Mouse (Mus musculus): ENCODE measurements at regions not wholly inside any gene's neighbourhood (a gene's known extent, or its start where the extent isn't known, plus 50 kb on each side); places are given as distances from the start of the nearest gene placed in this dataset.

- TF ChIP-seq CEBPB (IDR thresholded peaks at IDR 0.05; ENCODE audit: low read depth) (no peak), MAX (IDR thresholded peaks at IDR 0.05) (no peak), MYOD1 (IDR thresholded peaks at IDR 0.05; ENCODE audit: control insufficient read depth, insufficient read length, low read depth) (no peak), USF1 (IDR thresholded peaks at IDR 0.05; ENCODE audit: low read depth) (no peak), FOSL1 (IDR thresholded peaks at IDR 0.05; ENCODE audit: insufficient read depth, low read length, poor library complexity, severe bottlenecking) (no peak), CTCF (IDR thresholded peaks at IDR 0.05; ENCODE audit: control insufficient read depth, insufficient read depth, insufficient read length) (no peak), MYOG (IDR thresholded peaks at IDR 0.05; ENCODE audit: control insufficient read depth, extremely low read depth, insufficient read length) (no peak)
- Histone ChIP-seq H3K79me2 (ENCODE audit: control insufficient read depth, insufficient read depth) (no peaks in the 10 kb centered on the region), H3ac (ENCODE audit: control insufficient read depth, insufficient read length, low read depth) (no peak overlapping the region), H3K79me3 (ENCODE audit: low read depth) (no peaks in the 10 kb centered on the region), H3K36me3 (ENCODE audit: control insufficient read depth, insufficient read depth) (no peaks in the 10 kb centered on the region), H3K27me3 (ENCODE audit: control insufficient read depth, insufficient read depth, insufficient read length) (no peaks in the 10 kb centered on the region), H3K4me3 (ENCODE audit: insufficient read depth, poor library complexity, severe bottlenecking) (no peak overlapping the region)
These were observed 190.7 kb upstream of the Mctp2 start for GRCm38 (mm10) chr7:72496933-72497631.

- no peaks in the 10 kb centered on the region for H3K27me3 ChIP-seq (ENCODE audit: control insufficient read depth, insufficient read depth, insufficient read length)
- no peak for TF ChIP-seq CEBPB (IDR thresholded peaks at IDR 0.05; ENCODE audit: low read depth)
- TF ChIP-seq CTCF (IDR thresholded peaks at IDR 0.05; ENCODE audit: control insufficient read depth, insufficient read depth, insufficient read length), result no peak
- no peak for TF ChIP-seq MAX (IDR thresholded peaks at IDR 0.05)
- H3K79me2 ChIP-seq (ENCODE audit: control insufficient read depth, insufficient read depth), result no peaks in the 10 kb centered on the region
- H3K79me3 ChIP-seq (ENCODE audit: low read depth), result no peaks in the 10 kb centered on the region
- no peak overlapping the region for H3K4me3 ChIP-seq (ENCODE audit: insufficient read depth, poor library complexity, severe bottlenecking)
- H3K36me3 ChIP-seq (ENCODE audit: control insufficient read depth, insufficient read depth), result no peaks in the 10 kb centered on the region
- H3ac ChIP-seq (ENCODE audit: control insufficient read depth, insufficient read length, low read depth), result no peak overlapping the region
These were observed 192.3 kb upstream of the Mctp2 start for GRCm38 (mm10) chr7:72498562-72499230.

GRCm38 (mm10) chr7:72499788-72500187 lies 193.4 kb upstream of the Mctp2 start:
- H3K36me3 ChIP-seq (ENCODE audit: control insufficient read depth, insufficient read depth), result no peaks in the 10 kb centered on the region

GRCm38 (mm10) chr7:72500190-72500589 lies 193.8 kb upstream of the Mctp2 start:
- Histone ChIP-seq H3K79me2 (ENCODE audit: control insufficient read depth, insufficient read depth) (no peaks in the 10 kb centered on the region), H3ac (ENCODE audit: control insufficient read depth, insufficient read length, low read depth) (no peak overlapping the region)
- no peak for TF ChIP-seq FOSL1 (IDR thresholded peaks at IDR 0.05; ENCODE audit: insufficient read depth, low read length, poor library complexity, severe bottlenecking)
- TF ChIP-seq MYOD1 (IDR thresholded peaks at IDR 0.05; ENCODE audit: control insufficient read depth, insufficient read length, low read depth), result no peak
- no peak for TF ChIP-seq CTCF (IDR thresholded peaks at IDR 0.05; ENCODE audit: control insufficient read depth, insufficient read depth, insufficient read length)
- TF ChIP-seq CEBPB (IDR thresholded peaks at IDR 0.05; ENCODE audit: low read depth), result no peak
- TF ChIP-seq MAX (IDR thresholded peaks at IDR 0.05), result no peak
- TF ChIP-seq USF1 (IDR thresholded peaks at IDR 0.05; ENCODE audit: low read depth), result no peak
- TF ChIP-seq MYOG (IDR thresholded peaks at IDR 0.05; ENCODE audit: control insufficient read depth, extremely low read depth, insufficient read length), result no peak

More at GRCm38 (mm10) chr7:72499788-72500187, 193.4 kb upstream of the Mctp2 start:
- Histone ChIP-seq H3ac (ENCODE audit: control insufficient read depth, insufficient read length, low read depth) (no peak overlapping the region), H3K27me3 (ENCODE audit: control insufficient read depth, insufficient read depth, insufficient read length) (no peaks in the 10 kb centered on the region), H3K79me2 (ENCODE audit: control insufficient read depth, insufficient read depth) (no peaks in the 10 kb centered on the region), H3K79me3 (ENCODE audit: low read depth) (no peaks in the 10 kb centered on the region), H3K4me3 (ENCODE audit: insufficient read depth, poor library complexity, severe bottlenecking) (no peak overlapping the region)
- no peak for TF ChIP-seq MYOG (IDR thresholded peaks at IDR 0.05; ENCODE audit: control insufficient read depth, extremely low read depth, insufficient read length)
- no peak for TF ChIP-seq USF1 (IDR thresholded peaks at IDR 0.05; ENCODE audit: low read depth)
- TF ChIP-seq CTCF (IDR thresholded peaks at IDR 0.05; ENCODE audit: control insufficient read depth, insufficient read depth, insufficient read length), result no peak
- TF ChIP-seq MAX (IDR thresholded peaks at IDR 0.05), result no peak
- no peak for TF ChIP-seq CEBPB (IDR thresholded peaks at IDR 0.05; ENCODE audit: low read depth)

GRCm38 (mm10) chr7:72500996-72501395 lies 194.6 kb upstream of the Mctp2 start:
- H3K79me3 ChIP-seq (ENCODE audit: low read depth), result no peaks in the 10 kb centered on the region
- H3K79me2 ChIP-seq (ENCODE audit: control insufficient read depth, insufficient read depth), result no peaks in the 10 kb centered on the region
- no peak overlapping the region for H3ac ChIP-seq (ENCODE audit: control insufficient read depth, insufficient read length, low read depth)
- no peaks in the 10 kb centered on the region for H3K36me3 ChIP-seq (ENCODE audit: control insufficient read depth, insufficient read depth)
- TF ChIP-seq USF1 (IDR thresholded peaks at IDR 0.05; ENCODE audit: low read depth) (no peak), FOSL1 (IDR thresholded peaks at IDR 0.05; ENCODE audit: insufficient read depth, low read length, poor library complexity, severe bottlenecking) (no peak), CEBPB (IDR thresholded peaks at IDR 0.05; ENCODE audit: low read depth) (peak; percentile 74), MYOD1 (IDR thresholded peaks at IDR 0.05; ENCODE audit: control insufficient read depth, insufficient read length, low read depth) (no peak), MAX (IDR thresholded peaks at IDR 0.05) (no peak), MYOG (IDR thresholded peaks at IDR 0.05; ENCODE audit: control insufficient read depth, extremely low read depth, insufficient read length) (no peak)
- H3K4me3 ChIP-seq (ENCODE audit: insufficient read depth, poor library complexity, severe bottlenecking), result no peak overlapping the region
- no peaks in the 10 kb centered on the region for H3K27me3 ChIP-seq (ENCODE audit: control insufficient read depth, insufficient read depth, insufficient read length)

More at GRCm38 (mm10) chr7:72500190-72500589, 193.8 kb upstream of the Mctp2 start:
- Histone ChIP-seq H3K27me3 (ENCODE audit: control insufficient read depth, insufficient read depth, insufficient read length) (no peaks in the 10 kb centered on the region), H3K4me3 (ENCODE audit: insufficient read depth, poor library complexity, severe bottlenecking) (no peak overlapping the region), H3K79me3 (ENCODE audit: low read depth) (no peaks in the 10 kb centered on the region), H3K36me3 (ENCODE audit: control insufficient read depth, insufficient read depth) (no peaks in the 10 kb centered on the region)

GRCm38 (mm10) chr7:72501431-72501830 lies 195.0 kb upstream of the Mctp2 start:
- Histone ChIP-seq H3ac (ENCODE audit: control insufficient read depth, insufficient read length, low read depth) (no peak overlapping the region), H3K4me3 (ENCODE audit: insufficient read depth, poor library complexity, severe bottlenecking) (no peak overlapping the region), H3K79me3 (ENCODE audit: low read depth) (no peaks in the 10 kb centered on the region), H3K27me3 (ENCODE audit: control insufficient read depth, insufficient read depth, insufficient read length) (no peaks in the 10 kb centered on the region), H3K36me3 (ENCODE audit: control insufficient read depth, insufficient read depth) (no peaks in the 10 kb centered on the region), H3K79me2 (ENCODE audit: control insufficient read depth, insufficient read depth) (no peaks in the 10 kb centered on the region)
- TF ChIP-seq MYOG (IDR thresholded peaks at IDR 0.05; ENCODE audit: control insufficient read depth, extremely low read depth, insufficient read length) (no peak), MAX (IDR thresholded peaks at IDR 0.05) (no peak), FOSL1 (IDR thresholded peaks at IDR 0.05; ENCODE audit: insufficient read depth, low read length, poor library complexity, severe bottlenecking) (no peak), USF1 (IDR thresholded peaks at IDR 0.05; ENCODE audit: low read depth) (no peak), CEBPB (IDR thresholded peaks at IDR 0.05; ENCODE audit: low read depth) (no peak), CTCF (IDR thresholded peaks at IDR 0.05; ENCODE audit: control insufficient read depth, insufficient read depth, insufficient read length) (no peak), MYOD1 (IDR thresholded peaks at IDR 0.05; ENCODE audit: control insufficient read depth, insufficient read length, low read depth) (no peak)
